Mouse (Mus musculus) urinary bladder, postnatal 10 days (tissue): ENCODE data around the gene Olfr894.
"Not testable (repeated sequence)": the region's sequence is repeated elsewhere in the genome, so short reads cannot be mapped to it uniquely, and the experiment has no call there.

Experiments used
- DNase-seq: peaks from one replicate; pipeline ENCODE4 v3.0.0; 2022; ENCODE audit warnings: low spot score

The Olfr894 gene

GRCm38 (mm10) chr9:38217755-38218154 lies at the start of gene Olfr894:
Gene Olfr894, plus strand, starts transcription at chr9:38218055.
- no peak for DNase-seq

GRCm38 (mm10) chr9:38168341-38168740 lies 49.5 kb upstream of the Olfr894 start:
- not testable (repeated sequence) for DNase-seq

GRCm38 (mm10) chr9:38180721-38181120 lies 37.1 kb upstream of the Olfr894 start, which contains the start of gene Olfr891:
Gene Olfr891, minus strand, starts transcription at chr9:38180821.
- no peak for DNase-seq

GRCm38 (mm10) chr9:38208065-38208464 lies 9.8 kb upstream of the Olfr894 start, which contains the start of gene Olfr893:
Gene Olfr893, plus strand, starts transcription at chr9:38208365.
- DNase-seq = no peak

- no peak for DNase-seq
Observed at GRCm38 (mm10) chr9:38252474-38252873, 34.6 kb downstream of the Olfr894 start, which contains the start of gene Olfr143. Gene Olfr143, plus strand, starts transcription at chr9:38252774.

GRCm38 (mm10) chr9:38267551-38267950 lies 49.7 kb downstream of the Olfr894 start, which contains the start of gene Olfr895:
Gene Olfr895, plus strand, starts transcription at chr9:38267851.
- no peak for DNase-seq
